Mouse (Mus musculus) megakaryocyte, embryonic 14.5 days (primary cell): Measurements from ENCODE around the gene Edem2.

Experiments used
- FLI1 ChIP-seq: IDR thresholded peaks from 2 replicates; pipeline ENCODE4 v1.6.1; 2012; ENCODE audit warnings: low read length, inconsistent platforms, mixed read lengths
- GATA1 ChIP-seq: IDR thresholded peaks from 3 replicates; pipeline ENCODE4 v1.6.1; 2012; ENCODE audit warnings: mixed read lengths, low read length, inconsistent platforms, borderline replicate concordance

GRCm38 (mm10) chr2:155764679-155765418 lies 35.6 kb upstream of the Edem2 start:
- TF ChIP-seq GATA1: no peak
- TF ChIP-seq FLI1: no peak
